Mouse (Mus musculus): ENCODE data around the gene Wdr20. TPM values are rescaled to one million over a fixed set of nuclear protein-coding genes. Genes with fewer than 3 reads are reported as not detected.

Wdr20 gene
- polyA plus RNA-seq, 1 experiment from 2014 or later = 17.7 TPM

GRCm38 (mm10) chr12:110830293-110831024, 92.7 kb downstream of the Wdr20 start:
- Histone ChIP-seq H3K4me3 (ENCODE audit: low read depth, low read length) (no peak overlapping the region), H3K4me2 (no peak overlapping the region), H3K27ac (ENCODE audit: low read depth, low read length) (no peak overlapping the region), H3K9me3 (ENCODE audit: control insufficient read depth, low read length) (no peaks in the 10 kb centered on the region), H3K36me3 (ENCODE audit: control insufficient read depth, insufficient read depth, low read length) (no peaks in the 10 kb centered on the region), H3K4me1 (replicated peaks; ENCODE audit: control insufficient read depth, insufficient read depth, low read length) (no peaks in the 10 kb centered on the region), H3K27me3 (replicated peaks; ENCODE audit: control insufficient read depth, insufficient read depth, low read length) (0 out of 2 replicates have a peak, but pooled peaks cover 2% of the 10 kb centered on the region), H3K9ac (ENCODE audit: low read depth, low read length) (no peak overlapping the region)
- ATAC-seq (replicated peaks; ENCODE audit: low FRiP score) (no peak; the same call in 1 of the 2 replicates), DNase-seq (ENCODE audit: low spot score) (no peak)
- WGBS = 83% methylated on average over 9 of the region's 11 CpGs

- H3K4me1 ChIP-seq (replicated peaks; ENCODE audit: control insufficient read depth, insufficient read depth, low read length) = no peaks in the 10 kb centered on the region
Observed at GRCm38 (mm10) chr12:110835182-110835581, 97.4 kb downstream of the Wdr20 start.

GRCm38 (mm10) chr12:110836729-110837128, 99.0 kb downstream of the Wdr20 start:
- 58% methylated on average over 6 of the region's 6 CpGs for WGBS
- H3K27ac ChIP-seq (ENCODE audit: low read depth, low read length) = no peak overlapping the region
- ATAC-seq (replicated peaks; ENCODE audit: low FRiP score) (no peak), DNase-seq (ENCODE audit: low spot score) (no peak)
- no peaks in the 10 kb centered on the region for H3K9me3 ChIP-seq (ENCODE audit: control insufficient read depth, low read length)
- no peak overlapping the region for H3K4me2 ChIP-seq
- 0 out of 2 replicates have a peak, but pooled peaks cover 2% of the 10 kb centered on the region for H3K27me3 ChIP-seq (replicated peaks; ENCODE audit: control insufficient read depth, insufficient read depth, low read length)
- H3K4me1 ChIP-seq (replicated peaks; ENCODE audit: control insufficient read depth, insufficient read depth, low read length) = no peaks in the 10 kb centered on the region
- no peak overlapping the region for H3K9ac ChIP-seq (ENCODE audit: low read depth, low read length)
- no peak overlapping the region for H3K4me3 ChIP-seq (ENCODE audit: low read depth, low read length)
- H3K36me3 ChIP-seq (ENCODE audit: control insufficient read depth, insufficient read depth, low read length) = no peaks in the 10 kb centered on the region

More at GRCm38 (mm10) chr12:110835182-110835581, 97.4 kb downstream of the Wdr20 start:
- no peak for DNase-seq (ENCODE audit: low spot score)
- Histone ChIP-seq H3K9me3 (ENCODE audit: control insufficient read depth, low read length) (no peaks in the 10 kb centered on the region), H3K27me3 (replicated peaks; ENCODE audit: control insufficient read depth, insufficient read depth, low read length) (0 out of 2 replicates have a peak, but pooled peaks cover 2% of the 10 kb centered on the region), H3K27ac (ENCODE audit: low read depth, low read length) (no peak overlapping the region), H3K9ac (ENCODE audit: low read depth, low read length) (no peak overlapping the region), H3K36me3 (ENCODE audit: control insufficient read depth, insufficient read depth, low read length) (no peaks in the 10 kb centered on the region), H3K4me3 (ENCODE audit: low read depth, low read length) (no peak overlapping the region), H3K4me2 (no peak overlapping the region)
- ATAC-seq (replicated peaks; ENCODE audit: low FRiP score) = no peak
- 91% methylated on average over 3 of the region's 3 CpGs for WGBS

GRCm38 (mm10) chr12:110837192-110837841, 99.6 kb downstream of the Wdr20 start:
- H3K27me3 ChIP-seq (replicated peaks; ENCODE audit: control insufficient read depth, insufficient read depth, low read length) = 0 out of 2 replicates have a peak, but pooled peaks cover 2% of the 10 kb centered on the region
- H3K27ac ChIP-seq (ENCODE audit: low read depth, low read length) = no peak overlapping the region
- no peak overlapping the region for H3K4me2 ChIP-seq
- H3K36me3 ChIP-seq (ENCODE audit: control insufficient read depth, insufficient read depth, low read length) = no peaks in the 10 kb centered on the region
- 45% methylated on average over 5 of the region's 5 CpGs for WGBS
- DNase-seq (ENCODE audit: low spot score) (no peak), ATAC-seq (replicated peaks; ENCODE audit: low FRiP score) (no peak)
- no peak overlapping the region for H3K4me3 ChIP-seq (ENCODE audit: low read depth, low read length)
- H3K9me3 ChIP-seq (ENCODE audit: control insufficient read depth, low read length) = no peaks in the 10 kb centered on the region
- no peak overlapping the region for H3K9ac ChIP-seq (ENCODE audit: low read depth, low read length)
- H3K4me1 ChIP-seq (replicated peaks; ENCODE audit: control insufficient read depth, insufficient read depth, low read length) = no peaks in the 10 kb centered on the region

GRCm38 (mm10) chr12:110837850-110838249, 100.1 kb downstream of the Wdr20 start:
- no peak overlapping the region for H3K27ac ChIP-seq (ENCODE audit: low read depth, low read length)
- no peaks in the 10 kb centered on the region for H3K4me1 ChIP-seq (replicated peaks; ENCODE audit: control insufficient read depth, insufficient read depth, low read length)
- H3K9ac ChIP-seq (ENCODE audit: low read depth, low read length) = no peak overlapping the region
- ATAC-seq (replicated peaks; ENCODE audit: low FRiP score) (no peak), DNase-seq (ENCODE audit: low spot score) (no peak)
- H3K27me3 ChIP-seq (replicated peaks; ENCODE audit: control insufficient read depth, insufficient read depth, low read length) = 0 out of 2 replicates have a peak, but pooled peaks cover 2% of the 10 kb centered on the region
- no peak overlapping the region for H3K4me3 ChIP-seq (ENCODE audit: low read depth, low read length)
- WGBS = 81% methylated on average over 8 of the region's 8 CpGs
- no peaks in the 10 kb centered on the region for H3K36me3 ChIP-seq (ENCODE audit: control insufficient read depth, insufficient read depth, low read length)
- no peaks in the 10 kb centered on the region for H3K9me3 ChIP-seq (ENCODE audit: control insufficient read depth, low read length)
- H3K4me2 ChIP-seq = no peak overlapping the region

GRCm38 (mm10) chr12:110840348-110841198, 102.8 kb downstream of the Wdr20 start, which contains the start of gene Mok:
TSS of gene Mok (minus strand) at chr12:110840939.
- H3K4me3 ChIP-seq (ENCODE audit: low read depth, low read length) = peak within 1 kb of the TSS; percentile 77
- no peaks in the 10 kb centered on the region for H3K36me3 ChIP-seq (ENCODE audit: control insufficient read depth, insufficient read depth, low read length)
- no peaks in the 10 kb centered on the region for H3K27me3 ChIP-seq (replicated peaks; ENCODE audit: control insufficient read depth, insufficient read depth, low read length)
- peak; percentile 46; the same call in 1 of the 2 replicates for ATAC-seq (replicated peaks; ENCODE audit: low FRiP score)
- DNase-seq (ENCODE audit: low spot score) = peak; percentile 92
- peak within 1 kb of the TSS; percentile 51; the same call in 1 of the 2 replicates for H3K9ac ChIP-seq (ENCODE audit: low read depth, low read length)
- under 1% methylated on average over 70 of the region's 71 CpGs for WGBS
- no peaks in the 10 kb centered on the region for H3K9me3 ChIP-seq (ENCODE audit: control insufficient read depth, low read length)
- no peak within 1 kb of the TSS for H3K27ac ChIP-seq (ENCODE audit: low read depth, low read length)
- no peaks in the 10 kb centered on the region for H3K4me1 ChIP-seq (replicated peaks; ENCODE audit: control insufficient read depth, insufficient read depth, low read length)
- H3K4me2 ChIP-seq = peak within 1 kb of the TSS; percentile 76

- Histone ChIP-seq H3K4me1 (replicated peaks; ENCODE audit: control insufficient read depth, insufficient read depth, low read length) (0 out of 2 replicates have a peak, but pooled peaks cover 4% of the 10 kb centered on the region), H3K4me2 (0 out of 2 replicates have a peak overlapping the region, but pooled peaks have one; percentile 76), H3K9me3 (ENCODE audit: control insufficient read depth, low read length) (no peaks in the 10 kb centered on the region), H3K27me3 (replicated peaks; ENCODE audit: control insufficient read depth, insufficient read depth, low read length) (no peaks in the 10 kb centered on the region), H3K36me3 (ENCODE audit: control insufficient read depth, insufficient read depth, low read length) (no peaks in the 10 kb centered on the region), H3K4me3 (ENCODE audit: low read depth, low read length) (no peak overlapping the region), H3K27ac (ENCODE audit: low read depth, low read length) (no peak overlapping the region), H3K9ac (ENCODE audit: low read depth, low read length) (no peak overlapping the region)
- ATAC-seq (replicated peaks; ENCODE audit: low FRiP score) (no peak), DNase-seq (ENCODE audit: low spot score) (no peak)
- 72% methylated on average over 5 of the region's 5 CpGs for WGBS
Observed at GRCm38 (mm10) chr12:110841731-110842493, 104.2 kb downstream of the Wdr20 start.

All from liver, embryonic 11.5 days (tissue).